Mouse (Mus musculus) hindbrain, embryonic 14.5 days (tissue): ENCODE data around the gene Hapln1. TPM values are rescaled to one million over a fixed set of nuclear protein-coding genes. Genes with fewer than 3 reads are reported as not detected.

Experiments
- ATAC-seq: fragments of 200-750 bp; cut with Nextera tagmentation; 2 replicates; pipeline ENCODE4 v1.8.0; 2017; ENCODE audit warnings: moderate number of reproducible peaks, mild to moderate bottlenecking, moderate TSS enrichment, moderate library complexity; ENCODE audit not compliant: low FRiP score
- DNase-seq: peaks from one replicate; pipeline ENCODE4 v3.0.0-alpha.2; 2015; ENCODE audit warnings: low spot score
- H3K27ac ChIP-seq: fragments of 300-500 bp; sonication (generic); 2 replicates; pipeline ENCODE4 v1.5.1; 2014; ENCODE audit warnings: mild to moderate bottlenecking, moderate library complexity
- H3K27me3 ChIP-seq: fragments of 300-500 bp; sonication (generic); 2 replicates; pipeline ENCODE4 v1.6.1; 2014; ENCODE audit warnings: mild to moderate bottlenecking, low read length, mixed read lengths; ENCODE audit not compliant: control insufficient read depth, insufficient read depth
- H3K36me3 ChIP-seq: fragments of 300-500 bp; sonication (generic); replicated peaks from 2 replicates; pipeline ENCODE4 v1.6.1; 2014; ENCODE audit not compliant: control insufficient read depth, insufficient read depth
- H3K4me1 ChIP-seq: fragments of 300-500 bp; sonication (generic); replicated peaks from 2 replicates; pipeline ENCODE4 v1.6.1; 2014; ENCODE audit warnings: antibody characterized with exemption, low read length, mixed read lengths; ENCODE audit not compliant: control insufficient read depth, insufficient read depth
- H3K4me2 ChIP-seq: fragments of 300-500 bp; sonication (generic); replicated peaks from 2 replicates; pipeline ENCODE4 v1.6.1; 2014; ENCODE audit warnings: mild to moderate bottlenecking, moderate library complexity
- H3K4me3 ChIP-seq: fragments of 300-500 bp; sonication (generic); replicated peaks from 2 replicates; pipeline ENCODE4 v1.5.1; 2014; ENCODE audit warnings: mild to moderate bottlenecking, low read length
- H3K9ac ChIP-seq: fragments of 300-500 bp; sonication (generic); 2 replicates; pipeline ENCODE4 v1.6.1; 2014
- H3K9me3 ChIP-seq: fragments of 300-500 bp; sonication (generic); 2 replicates; pipeline ENCODE4 v1.6.1; 2016; ENCODE audit warnings: low read length; ENCODE audit not compliant: control insufficient read depth
- WGBS: fragments of 180-500 bp; shearing (Covaris S2); extraction: QIAGEN DNeasy Blood & Tissue Kit; methylation state at CpG from one replicate; pipeline ENCODE4 v1.1.7; 2014; 5-methylcytosine and 5-hydroxymethylcytosine counted together
- polyA plus RNA-seq: library from polyadenylated mRNA; unstranded; fragments of >200 nt; fragmentation: Nextera tagmentation; extraction: Ambion mirVana; gene quantifications from 2 replicates; pipeline ENCODE4 v1.2.1, GENCODE M21; 2014

The Hapln1 gene
- polyA plus RNA-seq, 1 experiment from 2014 or later: 0.62 TPM

- Histone ChIP-seq H3K27me3 (no peaks in the 10 kb centered on the region), H3K9me3 (no peaks in the 10 kb centered on the region), H3K36me3 (no peaks in the 10 kb centered on the region), H3K9ac (no peak overlapping the region), H3K4me2 (no peak overlapping the region), H3K4me1 (no peaks in the 10 kb centered on the region), H3K27ac (no peak overlapping the region), H3K4me3 (no peak overlapping the region)
- WGBS: 84% methylated on average over 3 of the region's 3 CpGs
- ATAC-seq (no peak), DNase-seq (no peak)
Measured at GRCm38 (mm10) chr13:89637012-89637411, 97.4 kb downstream of the Hapln1 start.

GRCm38 (mm10) chr13:89645589-89645988 is 106.0 kb downstream of the Hapln1 start:
- DNase-seq (no peak), ATAC-seq (no peak)
- Histone ChIP-seq H3K4me3 (no peak overlapping the region), H3K36me3 (no peaks in the 10 kb centered on the region), H3K4me2 (no peak overlapping the region), H3K4me1 (no peaks in the 10 kb centered on the region), H3K9me3 (no peaks in the 10 kb centered on the region), H3K27me3 (no peaks in the 10 kb centered on the region), H3K27ac (no peak overlapping the region), H3K9ac (no peak overlapping the region)
- WGBS: 63% methylated on average over 2 of the region's 2 CpGs

- H3K36me3 ChIP-seq: peaks cover 15% of the 10 kb centered on the region
- no peaks in the 10 kb centered on the region for H3K9me3 ChIP-seq
- no peaks in the 10 kb centered on the region for H3K4me1 ChIP-seq
- H3K9ac ChIP-seq: no peak overlapping the region
- no peaks in the 10 kb centered on the region for H3K27me3 ChIP-seq
- no peak overlapping the region for H3K4me3 ChIP-seq
- no peak overlapping the region for H3K4me2 ChIP-seq
- no peak overlapping the region for H3K27ac ChIP-seq
- WGBS: 82% methylated on average over 1 of the region's 1 CpGs
- ATAC-seq (no peak), DNase-seq (no peak)
Measured at GRCm38 (mm10) chr13:89652773-89653172, 113.2 kb downstream of the Hapln1 start.

GRCm38 (mm10) chr13:89653279-89653678 is 113.7 kb downstream of the Hapln1 start:
- H3K27me3 ChIP-seq: no peaks in the 10 kb centered on the region
- peaks cover 15% of the 10 kb centered on the region for H3K36me3 ChIP-seq
- no peak overlapping the region for H3K4me2 ChIP-seq
- no peaks in the 10 kb centered on the region for H3K4me1 ChIP-seq
- 93% methylated on average over 2 of the region's 2 CpGs for WGBS
- H3K4me3 ChIP-seq: no peak overlapping the region
- no peaks in the 10 kb centered on the region for H3K9me3 ChIP-seq
- H3K9ac ChIP-seq: no peak overlapping the region
- ATAC-seq: no peak
- DNase-seq: no peak
- no peak overlapping the region for H3K27ac ChIP-seq

GRCm38 (mm10) chr13:89657046-89657445 is 117.5 kb downstream of the Hapln1 start:
- no peak overlapping the region for H3K9ac ChIP-seq
- H3K27ac ChIP-seq: no peak overlapping the region
- no peaks in the 10 kb centered on the region for H3K27me3 ChIP-seq
- H3K4me1 ChIP-seq: no peaks in the 10 kb centered on the region
- H3K9me3 ChIP-seq: no peaks in the 10 kb centered on the region
- 96% methylated on average over 11 of the region's 11 CpGs for WGBS
- H3K4me3 ChIP-seq: no peak overlapping the region
- peaks cover 15% of the 10 kb centered on the region for H3K36me3 ChIP-seq
- no peak overlapping the region for H3K4me2 ChIP-seq
- no peak for ATAC-seq
- DNase-seq: no peak

Other genes with a start within 250 kb of the Hapln1 start
- gene Vcan, start 202.7 kb downstream of the Hapln1 start, polyA plus RNA-seq: 39.3 and 40.6 TPM in 2 replicates